Mouse (Mus musculus) ES-E14 (cell line): Measurements from ENCODE around the gene Arl5a.

Experiments used
- HCFC1 ChIP-seq: IDR thresholded peaks from 2 replicates; pipeline ENCODE4 v1.6.1; 2012; ENCODE audit warnings: low read length, inconsistent platforms, borderline replicate concordance; ENCODE audit not compliant: insufficient read depth
- MAFK ChIP-seq: IDR thresholded peaks from 2 replicates; pipeline ENCODE4 v1.6.1; 2014; ENCODE audit warnings: mild to moderate bottlenecking, low read depth, low read length, inconsistent platforms; ENCODE audit not compliant: insufficient read depth

- TF ChIP-seq MAFK: no peak
- TF ChIP-seq HCFC1: no peak
Observed at GRCm38 (mm10) chr2:52471545-52472291, 47.0 kb upstream of the Arl5a start.
